Mouse (Mus musculus): ENCODE data around the gene Krtap10-4. TPM values are rescaled to one million over a fixed set of nuclear protein-coding genes. Genes with fewer than 3 reads are reported as not detected.
"Not testable (repeated sequence)": the region's sequence is repeated elsewhere in the genome, so short reads cannot be mapped to it uniquely, and the experiment has no call there.

Gene Krtap10-4
- polyA plus RNA-seq, 1 experiment from 2014 or later, result not detected

GRCm38 (mm10) chr10:77819203-77819602 is 7.7 kb downstream of the Krtap10-4 start:
- 29% methylated on average over 4 of the region's 4 CpGs for WGBS
- Histone ChIP-seq H3K9ac (no peak overlapping the region), H3K27me3 (no peaks in the 10 kb centered on the region), H3K4me2 (replicated peaks) (no peak overlapping the region), H3K4me3 (no peak overlapping the region), H3K27ac (no peak overlapping the region), H3K9me3 (no peaks in the 10 kb centered on the region), H3K36me3 (no peaks in the 10 kb centered on the region), H3K4me1 (no peaks in the 10 kb centered on the region)
- ATAC-seq (ENCODE audit: insufficient number of reproducible peaks, insufficient read depth, low FRiP score, low TSS enrichment), result no peak

- Histone ChIP-seq H3K36me3 (no peaks in the 10 kb centered on the region), H3K9me3 (no peaks in the 10 kb centered on the region), H3K4me1 (no peaks in the 10 kb centered on the region), H3K27me3 (no peaks in the 10 kb centered on the region), H3K27ac (no peak overlapping the region), H3K9ac (no peak overlapping the region), H3K4me3 (no peak overlapping the region), H3K4me2 (replicated peaks) (no peak overlapping the region)
- peak; percentile 56; the same call in 1 of the 2 replicates for ATAC-seq (ENCODE audit: insufficient number of reproducible peaks, insufficient read depth, low FRiP score, low TSS enrichment)
- WGBS, result 95% methylated on average over 4 of the region's 4 CpGs
These were observed 8.4 kb downstream of the Krtap10-4 start for GRCm38 (mm10) chr10:77818523-77818922.

- Histone ChIP-seq H3K4me1 (no peaks in the 10 kb centered on the region), H3K36me3 (no peaks in the 10 kb centered on the region), H3K4me3 (no peak overlapping the region), H3K27me3 (no peaks in the 10 kb centered on the region), H3K4me2 (replicated peaks) (no peak overlapping the region), H3K9me3 (no peaks in the 10 kb centered on the region), H3K9ac (no peak overlapping the region), H3K27ac (no peak overlapping the region)
- 39% methylated on average over 5 of the region's 5 CpGs for WGBS
- ATAC-seq (ENCODE audit: insufficient number of reproducible peaks, insufficient read depth, low FRiP score, low TSS enrichment), result no peak
These were observed 11.4 kb downstream of the Krtap10-4 start for GRCm38 (mm10) chr10:77815514-77815913.

- WGBS, result 55% methylated on average over 4 of the region's 4 CpGs
- ATAC-seq (ENCODE audit: insufficient number of reproducible peaks, insufficient read depth, low FRiP score, low TSS enrichment), result no peak
- Histone ChIP-seq H3K9ac (no peak within 1 kb of the TSS), H3K27me3 (no peaks in the 10 kb centered on the region), H3K36me3 (no peaks in the 10 kb centered on the region), H3K4me2 (replicated peaks) (no peak within 1 kb of the TSS), H3K4me1 (no peaks in the 10 kb centered on the region), H3K4me3 (no peak within 1 kb of the TSS), H3K9me3 (no peaks in the 10 kb centered on the region), H3K27ac (no peak within 1 kb of the TSS)
These were observed 12.5 kb downstream of the Krtap10-4 start, which contains the start of gene Gm2696 for GRCm38 (mm10) chr10:77814382-77814781. Gm2696 (plus strand) TSS chr10:77814682.

- WGBS, result 77% methylated on average over 5 of the region's 5 CpGs
- no peak within 1 kb of the TSS for H3K9ac ChIP-seq
- ATAC-seq (ENCODE audit: insufficient number of reproducible peaks, insufficient read depth, low FRiP score, low TSS enrichment), result no peak
- H3K9me3 ChIP-seq, result no peaks in the 10 kb centered on the region; the same call in 1 of the 2 replicates
- H3K27me3 ChIP-seq, result no peaks in the 10 kb centered on the region
- no peak within 1 kb of the TSS for H3K4me2 ChIP-seq (replicated peaks)
- no peak within 1 kb of the TSS for H3K4me3 ChIP-seq
- H3K27ac ChIP-seq, result no peak within 1 kb of the TSS
- no peaks in the 10 kb centered on the region for H3K4me1 ChIP-seq
- H3K36me3 ChIP-seq, result no peaks in the 10 kb centered on the region
These were observed 15.2 kb downstream of the Krtap10-4 start, which contains the start of gene Gm9507 for GRCm38 (mm10) chr10:77811743-77812142. Gm9507 (minus strand) TSS chr10:77811843.

GRCm38 (mm10) chr10:77804095-77804494 is 22.8 kb downstream of the Krtap10-4 start:
- Histone ChIP-seq H3K9ac (no peak overlapping the region), H3K4me1 (no peaks in the 10 kb centered on the region), H3K36me3 (no peaks in the 10 kb centered on the region), H3K4me2 (replicated peaks) (no peak overlapping the region), H3K27ac (no peak overlapping the region), H3K4me3 (no peak overlapping the region), H3K27me3 (no peaks in the 10 kb centered on the region), H3K9me3 (no peaks in the 10 kb centered on the region; the same call in 1 of the 2 replicates)
- 75% methylated on average over 3 of the region's 3 CpGs for WGBS
- ATAC-seq (ENCODE audit: insufficient number of reproducible peaks, insufficient read depth, low FRiP score, low TSS enrichment), result no peak

GRCm38 (mm10) chr10:77798921-77799508 is 27.9 kb downstream of the Krtap10-4 start, which contains the start of gene Gm19668:
Gm19668 (minus strand) TSS chr10:77799133.
- no peak for ATAC-seq (ENCODE audit: insufficient number of reproducible peaks, insufficient read depth, low FRiP score, low TSS enrichment)
- H3K9ac ChIP-seq, result no peak within 1 kb of the TSS
- no peaks in the 10 kb centered on the region for H3K9me3 ChIP-seq
- no peak within 1 kb of the TSS for H3K4me2 ChIP-seq (replicated peaks)
- H3K4me3 ChIP-seq, result no peak within 1 kb of the TSS
- H3K36me3 ChIP-seq, result no peaks in the 10 kb centered on the region
- WGBS, result 63% methylated on average over 8 of the region's 8 CpGs
- H3K27ac ChIP-seq, result no peak within 1 kb of the TSS
- no peaks in the 10 kb centered on the region for H3K27me3 ChIP-seq
- H3K4me1 ChIP-seq, result no peaks in the 10 kb centered on the region; the same call in 1 of the 2 replicates

GRCm38 (mm10) chr10:77798164-77798920 is 28.6 kb downstream of the Krtap10-4 start:
- H3K9me3 ChIP-seq; H3K27me3 ChIP-seq; H3K9ac ChIP-seq; H3K4me1 ChIP-seq; ATAC-seq (ENCODE audit: insufficient number of reproducible peaks, insufficient read depth, low FRiP score, low TSS enrichment); H3K4me2 ChIP-seq (replicated peaks); H3K27ac ChIP-seq; H3K36me3 ChIP-seq; H3K4me3 ChIP-seq: not testable (repeated sequence)
- 40% methylated on average over 3 of the region's 3 CpGs for WGBS

GRCm38 (mm10) chr10:77797677-77798076 is 29.2 kb downstream of the Krtap10-4 start:
- Histone ChIP-seq H3K27me3 (no peaks in the 10 kb centered on the region), H3K27ac (no peak overlapping the region), H3K9ac (no peak overlapping the region), H3K4me3 (no peak overlapping the region), H3K4me2 (replicated peaks) (no peak overlapping the region), H3K4me1 (no peaks in the 10 kb centered on the region; the same call in 1 of the 2 replicates), H3K36me3 (no peaks in the 10 kb centered on the region), H3K9me3 (no peaks in the 10 kb centered on the region)
- 10% methylated on average over 3 of the region's 3 CpGs for WGBS
- ATAC-seq (ENCODE audit: insufficient number of reproducible peaks, insufficient read depth, low FRiP score, low TSS enrichment), result no peak

GRCm38 (mm10) chr10:77794976-77795375 is 31.9 kb downstream of the Krtap10-4 start, which contains the start of gene Gm9639:
Gm9639 (minus strand) TSS chr10:77795076.
- Histone ChIP-seq H3K4me2 (replicated peaks) (no peak within 1 kb of the TSS), H3K36me3 (no peaks in the 10 kb centered on the region), H3K27ac (no peak within 1 kb of the TSS), H3K27me3 (no peaks in the 10 kb centered on the region), H3K9ac (no peak within 1 kb of the TSS), H3K4me1 (no peaks in the 10 kb centered on the region; the same call in 1 of the 2 replicates), H3K4me3 (no peak within 1 kb of the TSS), H3K9me3 (no peaks in the 10 kb centered on the region)
- ATAC-seq (ENCODE audit: insufficient number of reproducible peaks, insufficient read depth, low FRiP score, low TSS enrichment), result no peak
- WGBS, result 44% methylated on average over 2 of the region's 2 CpGs

- Histone ChIP-seq H3K4me3 (no peak overlapping the region), H3K27me3 (no peaks in the 10 kb centered on the region), H3K4me2 (replicated peaks) (no peak overlapping the region), H3K27ac (no peak overlapping the region), H3K36me3 (no peaks in the 10 kb centered on the region), H3K9ac (no peak overlapping the region), H3K4me1 (no peaks in the 10 kb centered on the region), H3K9me3 (no peaks in the 10 kb centered on the region)
- 83% methylated on average over 2 of the region's 2 CpGs for WGBS
- ATAC-seq (ENCODE audit: insufficient number of reproducible peaks, insufficient read depth, low FRiP score, low TSS enrichment), result no peak
These were observed 38.3 kb downstream of the Krtap10-4 start for GRCm38 (mm10) chr10:77788621-77789020.

- H3K27ac ChIP-seq; H3K9me3 ChIP-seq; H3K27me3 ChIP-seq; H3K9ac ChIP-seq; H3K36me3 ChIP-seq; H3K4me1 ChIP-seq; H3K4me2 ChIP-seq (replicated peaks); ATAC-seq (ENCODE audit: insufficient number of reproducible peaks, insufficient read depth, low FRiP score, low TSS enrichment); H3K4me3 ChIP-seq: not testable (repeated sequence)
- 40% methylated on average over 1 of the region's 1 CpGs for WGBS
These were observed 39.0 kb downstream of the Krtap10-4 start, which contains the start of gene Gm7137 for GRCm38 (mm10) chr10:77787876-77788275. Gm7137 (minus strand) TSS chr10:77788200.

Data from embryonic facial prominence, embryonic 12.5 days (tissue).